Mouse (Mus musculus): ENCODE data around the gene Naa80. TPM values are rescaled to one million over a fixed set of nuclear protein-coding genes. Genes with fewer than 3 reads are reported as not detected.
"Not testable (repeated sequence)": the region's sequence is repeated elsewhere in the genome, so short reads cannot be mapped to it uniquely, and the experiment has no call there.

The Naa80 gene
- total and polyA plus RNA-seq, 2 experiments from 2014 or later = 19.4 to 32.8 TPM

- Histone ChIP-seq H3K4me3 (ENCODE audit: low read length) (peak overlapping the region; percentile 64), H3K9me3 (ENCODE audit: low read length) (no peaks in the 10 kb centered on the region), H3K27ac (peak overlapping the region; percentile 74), H3K4me1 (ENCODE audit: insufficient read depth, low read length) (peaks cover 31% of the 10 kb centered on the region), H3K9ac (replicated peaks; ENCODE audit: low read length) (peak overlapping the region; percentile 66), H3K27me3 (ENCODE audit: insufficient read depth, low read length) (0 out of 2 replicates have a peak, but pooled peaks cover 7% of the 10 kb centered on the region), H3K4me2 (ENCODE audit: low read depth, low read length) (peak overlapping the region; percentile 68), H3K36me3 (ENCODE audit: insufficient read depth, low read length) (peaks cover 18% of the 10 kb centered on the region)
- ATAC-seq (peak; percentile 1; the same call in 1 of the 2 replicates), DNase-seq (ENCODE audit: low spot score) (no peak)
- WGBS = 10% methylated on average over 37 of the region's 37 CpGs
- TF ChIP-seq CTCF (IDR thresholded peaks at IDR 0.05; ENCODE audit: low read depth) = no peak
These were observed 25.0 kb upstream of the Naa80 start for GRCm38 (mm10) chr9:107553541-107554318.

GRCm38 (mm10) chr9:107554319-107554825 is 24.3 kb upstream of the Naa80 start:
- Histone ChIP-seq H3K4me1 (ENCODE audit: insufficient read depth, low read length) (peaks cover 31% of the 10 kb centered on the region), H3K9me3 (ENCODE audit: low read length) (no peaks in the 10 kb centered on the region), H3K4me2 (ENCODE audit: low read depth, low read length) (peak overlapping the region; percentile 68), H3K36me3 (ENCODE audit: insufficient read depth, low read length) (peaks cover 25% of the 10 kb centered on the region), H3K9ac (replicated peaks; ENCODE audit: low read length) (peak overlapping the region; percentile 66), H3K4me3 (ENCODE audit: low read length) (peak overlapping the region; percentile 64), H3K27ac (peak overlapping the region; percentile 74), H3K27me3 (ENCODE audit: insufficient read depth, low read length) (0 out of 2 replicates have a peak, but pooled peaks cover 7% of the 10 kb centered on the region)
- TF ChIP-seq CTCF (IDR thresholded peaks at IDR 0.05; ENCODE audit: low read depth) = peak; percentile 40; the same call in 1 of the 2 replicates
- DNase-seq (ENCODE audit: low spot score) (peak; percentile 99), ATAC-seq (peak; percentile 96)
- 0% methylated on average over 50 of the region's 53 CpGs for WGBS

GRCm38 (mm10) chr9:107555031-107555457 is 23.6 kb upstream of the Naa80 start:
- Histone ChIP-seq H3K27ac (peak overlapping the region; percentile 74), H3K36me3 (ENCODE audit: insufficient read depth, low read length) (peaks cover 31% of the 10 kb centered on the region), H3K4me3 (ENCODE audit: low read length) (peak overlapping the region; percentile 64), H3K9ac (replicated peaks; ENCODE audit: low read length) (peak overlapping the region; percentile 64), H3K27me3 (ENCODE audit: insufficient read depth, low read length) (0 out of 2 replicates have a peak, but pooled peaks cover 7% of the 10 kb centered on the region), H3K4me2 (ENCODE audit: low read depth, low read length) (peak overlapping the region; percentile 68), H3K4me1 (ENCODE audit: insufficient read depth, low read length) (peaks cover 31% of the 10 kb centered on the region), H3K9me3 (ENCODE audit: low read length) (no peaks in the 10 kb centered on the region)
- under 1% methylated on average over 23 of the region's 23 CpGs for WGBS
- ATAC-seq = no peak
- TF ChIP-seq CTCF (IDR thresholded peaks at IDR 0.05; ENCODE audit: low read depth) = peak; percentile 21; the same call in 1 of the 2 replicates
- peak; percentile 57 for DNase-seq (ENCODE audit: low spot score)

GRCm38 (mm10) chr9:107555701-107556100 is 23.0 kb upstream of the Naa80 start:
- peaks cover 32% of the 10 kb centered on the region for H3K36me3 ChIP-seq (ENCODE audit: insufficient read depth, low read length)
- peak overlapping the region; percentile 64; the same call in 1 of the 2 replicates for H3K9ac ChIP-seq (replicated peaks; ENCODE audit: low read length)
- DNase-seq (ENCODE audit: low spot score) (no peak), ATAC-seq (no peak)
- H3K4me1 ChIP-seq (ENCODE audit: insufficient read depth, low read length) = peaks cover 31% of the 10 kb centered on the region
- H3K4me2 ChIP-seq (ENCODE audit: low read depth, low read length) = peak overlapping the region; percentile 68
- H3K9me3 ChIP-seq (ENCODE audit: low read length) = no peaks in the 10 kb centered on the region
- H3K27ac ChIP-seq = no peak overlapping the region
- peak overlapping the region; percentile 64 for H3K4me3 ChIP-seq (ENCODE audit: low read length)
- 0 out of 2 replicates have a peak, but pooled peaks cover 7% of the 10 kb centered on the region for H3K27me3 ChIP-seq (ENCODE audit: insufficient read depth, low read length)
- 50% methylated on average over 2 of the region's 2 CpGs for WGBS
- TF ChIP-seq CTCF (IDR thresholded peaks at IDR 0.05; ENCODE audit: low read depth) = no peak

GRCm38 (mm10) chr9:107556346-107556745 is 22.3 kb upstream of the Naa80 start:
- Histone ChIP-seq H3K4me3 (ENCODE audit: low read length) (no peak overlapping the region), H3K27me3 (ENCODE audit: insufficient read depth, low read length) (0 out of 2 replicates have a peak, but pooled peaks cover 5% of the 10 kb centered on the region), H3K4me2 (ENCODE audit: low read depth, low read length) (peak overlapping the region; percentile 68), H3K9ac (replicated peaks; ENCODE audit: low read length) (0 out of 2 replicates have a peak overlapping the region, but pooled peaks have one; percentile 2), H3K4me1 (ENCODE audit: insufficient read depth, low read length) (peaks cover 28% of the 10 kb centered on the region), H3K9me3 (ENCODE audit: low read length) (no peaks in the 10 kb centered on the region), H3K27ac (no peak overlapping the region), H3K36me3 (ENCODE audit: insufficient read depth, low read length) (peaks cover 33% of the 10 kb centered on the region)
- ATAC-seq (no peak), DNase-seq (ENCODE audit: low spot score) (no peak)
- 89% methylated on average over 3 of the region's 3 CpGs for WGBS
- TF ChIP-seq CTCF (IDR thresholded peaks at IDR 0.05; ENCODE audit: low read depth) = no peak

GRCm38 (mm10) chr9:107563029-107563581 is 15.6 kb upstream of the Naa80 start, which contains the start of gene Tusc2:
Gene Tusc2 (plus strand): TSS chr9:107563255.
- WGBS = 3% methylated on average over 42 of the region's 46 CpGs
- peaks cover 39% of the 10 kb centered on the region for H3K36me3 ChIP-seq (ENCODE audit: insufficient read depth, low read length)
- TF ChIP-seq CTCF (IDR thresholded peaks at IDR 0.05; ENCODE audit: low read depth) = no peak
- H3K4me2 ChIP-seq (ENCODE audit: low read depth, low read length) = peak within 1 kb of the TSS; percentile 95
- H3K27me3 ChIP-seq (ENCODE audit: insufficient read depth, low read length) = no peaks in the 10 kb centered on the region
- ATAC-seq (peak; percentile 97), DNase-seq (ENCODE audit: low spot score) (peak; percentile 96)
- peaks cover 15% of the 10 kb centered on the region for H3K4me1 ChIP-seq (ENCODE audit: insufficient read depth, low read length)
- no peaks in the 10 kb centered on the region for H3K9me3 ChIP-seq (ENCODE audit: low read length)
- H3K9ac ChIP-seq (replicated peaks; ENCODE audit: low read length) = peak within 1 kb of the TSS; percentile 85
- peak within 1 kb of the TSS; percentile 92 for H3K4me3 ChIP-seq (ENCODE audit: low read length)
- H3K27ac ChIP-seq = peak within 1 kb of the TSS; percentile 79

- not testable (repeated sequence) for H3K9ac ChIP-seq (replicated peaks; ENCODE audit: low read length); H3K27me3 ChIP-seq (ENCODE audit: insufficient read depth, low read length); H3K27ac ChIP-seq; ATAC-seq; H3K4me3 ChIP-seq (ENCODE audit: low read length); DNase-seq (ENCODE audit: low spot score); H3K4me2 ChIP-seq (ENCODE audit: low read depth, low read length); H3K9me3 ChIP-seq (ENCODE audit: low read length)
- H3K4me1 ChIP-seq (ENCODE audit: insufficient read depth, low read length) = peaks cover 25% of the 10 kb centered on the region
- WGBS = 47% methylated on average over 5 of the region's 5 CpGs
- H3K36me3 ChIP-seq (ENCODE audit: insufficient read depth, low read length) = peaks cover 19% of the 10 kb centered on the region; the same call in 1 of the 2 replicates
These were observed 13.1 kb upstream of the Naa80 start for GRCm38 (mm10) chr9:107565556-107565955.
